Mouse (Mus musculus): Measurements from ENCODE around the gene Gm21394. TPM values are rescaled to one million over a fixed set of nuclear protein-coding genes. Genes with fewer than 3 reads are reported as not detected.

Gene Gm21394
- polyA plus RNA-seq (2012; rRNA removed; ENCODE audit: low replicate concordance), result not detected in 2 replicates

GRCm38 (mm10) chrY:84564807-84565206, at the start of gene Gm21394:
Gm21394 (minus strand) TSS chrY:84564907.

Other genes with a start within 250 kb of the Gm21394 start
- gene Gm21409, start 181.8 kb upstream of the Gm21394 start, polyA plus RNA-seq (2012; rRNA removed; ENCODE audit: low replicate concordance), result not detected in 2 replicates